Comparison of ENCODE assay signal across 13 mouse cellular contexts in the genomic region with DNA sequence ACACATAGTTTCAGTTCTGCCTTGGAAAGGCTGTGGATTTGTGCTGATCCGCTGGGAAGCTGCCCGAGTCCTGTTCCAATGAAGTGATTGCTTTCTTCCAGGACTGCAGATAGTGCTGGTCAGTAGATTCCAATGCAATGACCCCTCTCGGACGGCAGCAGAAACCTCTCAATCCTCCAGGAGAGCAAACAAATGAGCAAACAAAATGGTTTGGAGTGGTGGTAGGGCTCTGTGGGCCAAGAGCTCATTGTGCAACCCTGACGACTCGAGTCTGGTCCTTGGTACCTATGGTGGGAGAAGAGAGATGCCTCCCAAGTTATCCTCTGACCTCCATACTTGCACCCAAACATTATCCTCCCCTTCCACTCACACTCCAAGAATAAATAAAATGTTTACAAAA.
"Had no signal": no experiment of that assay in that cellular context is flagged by ENCODE, and none has a peak within 500 bp of the region (broad histone marks: within the 10 kb centered on the region; RNA-seq: fewer than 3 reads in every experiment).

No protein-coding gene starts in this region.

- H3K4me3 ChIP-seq: layer of hippocampus, adult 2 months; liver, embryonic 12.5 days; liver, embryonic 15.5 days had no signal

- H3K4me1 ChIP-seq: liver, embryonic 12.5 days; liver, embryonic 15.5 days had no signal

- DNase-seq: kidney, adult 18-20 months; kidney, adult 9 months; kidney, postnatal 14 days; layer of hippocampus, adult 9-11 months; lung, embryonic 14.5 days; midbrain, embryonic 14.5 days; thymus, adult 18-20 months; thymus, postnatal 36 days had no signal

- H3K27me3 ChIP-seq: liver, embryonic 12.5 days; liver, embryonic 15.5 days had no signal

- H3K4me2 ChIP-seq: liver, embryonic 12.5 days; liver, embryonic 15.5 days; lung, embryonic 14.5 days; midbrain, embryonic 11.5 days had no signal

- H3K9ac ChIP-seq: liver, embryonic 12.5 days; liver, embryonic 15.5 days; lung, embryonic 14.5 days had no signal

- H3K27ac ChIP-seq: layer of hippocampus, adult 2 months; liver, embryonic 12.5 days; liver, embryonic 15.5 days had no signal

- ATAC-seq: intestine, embryonic 16.5 days; liver, embryonic 12.5 days had no signal

- H3K36me3 ChIP-seq: liver, embryonic 12.5 days; liver, embryonic 15.5 days had no signal
